Mouse (Mus musculus): ENCODE measurements around the gene Chst1.

Gene Chst1

DNA sequence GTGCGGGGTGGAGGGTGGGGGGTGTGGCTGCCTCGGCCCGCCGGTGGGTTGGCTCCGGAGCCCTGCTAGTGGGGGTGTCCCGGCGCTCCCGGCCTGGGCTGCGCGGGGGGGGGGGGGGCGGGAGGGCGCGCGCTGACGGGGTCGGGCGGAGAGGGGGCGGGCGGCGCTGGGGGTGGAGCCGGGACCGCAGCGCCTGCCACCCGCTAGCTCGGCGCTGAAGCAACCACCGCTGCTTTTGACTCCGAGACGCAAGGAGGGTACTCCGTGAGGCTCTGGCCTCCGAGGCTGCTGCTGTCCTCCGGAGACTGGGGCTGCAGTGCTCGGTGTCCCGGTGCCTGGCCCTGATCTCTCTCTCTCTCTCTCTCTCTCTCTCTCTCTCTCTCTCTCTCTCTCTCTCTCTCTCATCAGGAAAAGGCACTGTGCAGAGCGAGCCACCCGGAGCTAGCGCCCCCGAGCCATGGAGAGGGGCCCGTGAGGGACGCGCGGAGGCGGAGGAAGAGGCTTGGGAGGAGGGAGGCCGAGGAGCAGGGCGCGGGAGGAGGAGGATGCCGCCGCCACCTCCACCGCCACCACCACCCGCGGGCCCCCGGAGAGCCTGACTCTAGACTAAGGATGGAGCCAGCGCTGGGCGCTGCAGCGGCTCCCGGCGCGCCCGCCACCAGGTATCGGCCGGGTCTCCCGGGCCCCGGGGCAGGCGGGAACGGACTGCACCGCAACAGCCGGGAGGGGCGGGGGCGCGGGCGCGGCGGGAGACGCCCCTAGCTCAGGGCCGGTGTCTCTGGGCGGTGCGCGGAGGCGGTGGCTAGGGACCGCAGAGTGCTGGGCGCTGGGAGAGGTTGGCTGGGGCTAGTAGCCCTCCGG is at the start of gene Chst1:
Gene Chst1 (plus strand): TSS at position 221 of the 861 bp plus-strand sequence.
- in situ Hi-C loops (cut with MboI, MseI), result no loop called here

DNA sequence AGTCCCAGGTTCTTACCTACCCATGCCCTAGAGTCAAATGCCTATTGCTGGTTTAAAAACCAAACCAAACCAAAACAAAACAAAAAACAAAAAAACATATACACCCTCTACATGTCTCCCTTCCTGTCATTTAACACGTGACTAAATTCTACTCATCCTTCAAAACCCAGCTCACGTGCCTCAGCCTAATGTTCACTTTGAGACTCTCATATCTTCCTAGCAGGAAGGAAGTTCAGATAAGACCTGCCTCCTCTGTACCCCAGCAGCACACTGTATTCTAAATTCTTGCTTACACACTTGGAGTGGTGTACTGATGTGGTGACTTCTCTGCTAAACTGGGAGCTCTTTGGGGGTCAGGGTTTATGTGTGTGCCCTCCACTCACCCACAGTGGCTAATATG is 49.5 kb upstream of the Chst1 start:
- in situ Hi-C loops (cut with MboI, MseI), result no loop called here

DNA sequence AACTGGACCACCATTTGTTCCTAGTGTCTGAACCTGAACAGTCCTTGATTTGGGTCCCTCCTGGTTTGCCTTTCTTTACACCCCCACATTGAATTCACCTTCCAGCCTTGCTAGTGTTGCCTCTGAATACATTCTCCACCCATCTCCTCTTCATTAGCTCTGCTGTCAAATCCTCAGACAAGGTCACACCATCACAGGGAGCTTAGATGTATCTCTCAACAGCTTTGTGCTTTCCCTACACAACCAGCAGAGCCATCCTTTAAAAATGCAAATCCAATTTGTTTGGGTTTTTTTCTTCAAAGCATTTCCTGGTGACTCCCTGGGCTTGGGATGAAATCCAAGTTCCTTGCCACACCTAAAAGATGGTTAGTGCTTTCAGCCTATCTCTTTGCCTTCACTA is 45.0 kb upstream of the Chst1 start:
- in situ Hi-C loops (cut with MboI, MseI), result no loop called here

DNA sequence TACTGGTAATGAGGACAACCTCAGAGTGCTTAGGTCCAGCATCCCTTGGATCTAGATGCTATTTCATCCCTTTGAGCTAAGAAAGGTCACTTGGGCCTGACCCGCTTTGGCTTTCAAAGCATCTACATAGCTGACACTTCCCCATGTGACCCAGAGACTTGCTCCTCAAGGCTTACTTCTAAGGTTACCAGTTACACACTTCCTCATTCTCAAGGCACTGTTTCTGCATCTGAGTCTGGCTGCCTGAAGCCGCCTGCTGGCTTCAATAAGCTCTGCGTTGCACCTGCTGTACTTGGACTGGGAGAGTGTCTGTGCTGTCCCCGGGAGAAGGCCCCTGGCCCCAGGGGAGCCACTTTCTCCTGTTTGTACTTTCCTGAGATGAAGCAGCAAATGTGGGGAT is 36.6 kb upstream of the Chst1 start:
- in situ Hi-C loops (cut with MboI, MseI), result no loop called here

GRCm38 (mm10) chr2:92570623-92571022 is 28.9 kb upstream of the Chst1 start:
- in situ Hi-C loops (cut with MboI, MseI), result no loop called here

DNA sequence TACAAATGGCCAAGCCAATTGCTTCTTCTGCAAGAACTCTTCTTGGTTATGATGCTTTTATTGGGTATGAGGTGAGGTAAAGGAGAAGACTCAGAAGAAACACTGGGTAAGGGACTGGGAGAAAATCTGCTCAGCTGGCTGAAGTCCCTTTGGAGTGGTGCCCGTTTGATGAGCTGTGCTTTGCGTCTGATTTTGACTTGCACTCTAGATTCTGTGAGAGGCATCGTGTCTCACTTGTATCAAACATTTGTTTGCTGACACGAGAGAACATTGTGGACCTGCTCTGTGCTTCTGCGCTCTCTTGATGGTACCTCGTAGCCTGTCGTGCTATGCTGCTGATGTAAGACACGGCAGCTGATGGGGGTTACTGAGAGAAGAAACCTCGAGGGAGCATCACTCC is 21.7 kb upstream of the Chst1 start:
- in situ Hi-C loops (cut with MboI, MseI), result no loop called here

DNA sequence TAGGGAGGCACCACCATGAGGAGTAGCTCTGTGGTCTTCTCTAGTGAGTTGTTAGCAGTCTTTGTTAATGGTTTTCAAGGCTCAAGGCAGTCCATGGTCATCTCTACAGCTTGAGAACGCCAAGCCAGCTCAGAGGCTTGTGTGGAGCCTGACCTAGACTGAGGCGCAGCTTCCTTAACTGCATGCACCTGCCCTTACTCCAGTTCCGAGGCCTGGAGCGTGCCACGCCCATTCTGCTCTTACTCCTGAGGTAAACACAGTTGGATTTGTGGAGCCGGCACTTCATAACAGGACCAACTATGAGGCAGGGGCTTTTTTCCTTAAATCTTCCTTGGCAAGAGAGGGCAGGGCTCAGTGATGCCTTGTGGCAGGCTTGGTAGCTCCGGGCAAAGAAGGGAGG is 18.2 kb upstream of the Chst1 start:
- in situ Hi-C loops (cut with MboI, MseI), result no loop called here

- in situ Hi-C loops (cut with MboI, MseI), result no loop called here
These were observed 16.9 kb upstream of the Chst1 start for GRCm38 (mm10) chr2:92582596-92582995.

GRCm38 (mm10) chr2:92587806-92588205 is 11.7 kb upstream of the Chst1 start:
- in situ Hi-C loops (cut with MboI, MseI), result no loop called here

DNA sequence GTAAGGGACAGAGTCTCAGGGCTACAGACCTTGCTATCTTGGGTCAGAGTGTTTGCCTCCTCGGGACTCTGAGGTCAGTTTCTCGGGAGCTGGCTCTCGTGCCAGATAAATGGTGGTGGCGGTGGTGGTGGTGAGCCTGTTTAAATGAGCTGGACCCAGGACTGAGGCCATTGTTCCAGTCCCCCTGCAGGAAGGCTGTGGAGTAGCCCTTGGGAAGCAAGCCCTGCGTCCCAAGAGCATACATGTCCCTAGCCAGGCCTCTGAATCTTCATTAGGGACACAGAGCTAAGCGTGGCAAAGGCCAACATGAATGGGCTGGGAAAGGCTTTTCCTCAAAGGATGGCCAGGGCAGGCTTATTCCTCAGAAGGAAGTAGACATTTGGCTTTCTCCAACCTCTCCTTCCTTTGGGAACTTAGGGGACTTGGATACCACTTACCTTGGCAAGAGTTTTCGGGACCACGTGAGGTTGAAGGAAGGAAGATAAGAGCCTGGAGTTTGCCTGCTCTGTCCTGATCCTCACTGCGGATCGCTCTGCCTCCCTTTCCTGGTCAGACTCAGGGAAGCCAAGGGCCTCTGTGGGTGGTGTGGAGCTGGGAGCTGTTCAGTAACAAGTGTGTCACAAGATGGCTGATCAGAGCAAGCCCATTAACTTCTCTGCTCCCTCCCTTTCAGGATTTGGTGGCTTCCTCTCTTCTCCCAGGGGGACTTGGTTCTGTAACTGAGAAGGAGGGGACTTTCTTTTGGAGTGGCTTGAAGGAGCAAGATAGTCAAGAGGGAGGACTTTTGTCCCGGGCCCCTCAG is 4.4 kb upstream of the Chst1 start:
- in situ Hi-C loops (cut with MboI, MseI), result no loop called here

- in situ Hi-C loops (cut with MboI, MseI), result no loop called here
These were observed 2.2 kb upstream of the Chst1 start for GRCm38 (mm10) chr2:92597291-92597690.

- in situ Hi-C loops (cut with MboI, MseI), result no loop called here
These were observed 493 bp upstream of the Chst1 start for GRCm38 (mm10) chr2:92598941-92599486.

- in situ Hi-C loops (cut with MboI, MseI), result no loop called here
These were observed 802 bp downstream of the Chst1 start for GRCm38 (mm10) chr2:92600348-92600670.

- in situ Hi-C loops (cut with MboI, MseI), result no loop called here
These were observed 1.7 kb downstream of the Chst1 start for GRCm38 (mm10) chr2:92601246-92601645.

DNA sequence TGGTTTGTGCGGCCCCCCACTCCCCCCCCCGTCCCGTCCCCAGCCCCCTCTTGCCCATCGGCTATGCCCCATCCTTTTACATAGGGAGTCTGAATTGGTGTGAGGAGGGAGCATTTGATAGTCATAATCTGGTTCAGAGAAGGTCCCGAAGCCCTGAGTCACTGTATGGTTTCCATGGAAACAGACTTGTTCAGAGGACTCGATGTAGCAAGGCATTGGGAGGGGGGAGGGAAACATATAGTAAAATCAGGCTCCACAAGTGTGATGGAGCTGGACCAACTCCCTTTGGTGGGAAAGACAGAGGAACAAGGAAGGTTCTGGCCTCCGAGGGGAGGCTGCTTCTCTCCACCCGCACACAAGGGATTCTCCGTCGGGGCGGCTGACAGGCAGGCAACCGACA is 2.6 kb downstream of the Chst1 start:
- in situ Hi-C loops (cut with MboI, MseI), result no loop called here

DNA sequence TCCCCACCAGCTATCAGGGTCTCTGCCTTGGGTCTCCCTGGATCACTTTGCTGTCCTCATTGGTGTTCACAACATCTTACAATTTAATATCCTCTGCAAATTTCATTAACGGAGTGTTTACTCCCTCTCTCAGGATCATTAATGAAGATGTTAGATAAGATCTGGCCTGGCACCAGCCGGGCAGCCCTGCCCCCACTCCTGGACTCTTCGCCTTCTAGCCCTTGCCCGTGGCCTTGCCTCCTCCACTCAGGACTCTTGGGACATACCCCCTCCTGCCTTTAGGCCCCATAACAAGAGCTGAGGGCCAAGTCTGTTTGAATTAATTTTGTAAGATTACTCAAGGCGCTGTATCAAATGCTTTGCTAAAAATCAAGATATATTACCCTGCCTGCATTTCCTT is 4.1 kb downstream of the Chst1 start:
- in situ Hi-C loops (cut with MboI, MseI), result no loop called here

- in situ Hi-C loops (cut with MboI, MseI), result no loop called here
These were observed 5.1 kb downstream of the Chst1 start for GRCm38 (mm10) chr2:92604565-92604964.

- in situ Hi-C loops (cut with MboI, MseI), result no loop called here
These were observed 6.5 kb downstream of the Chst1 start for GRCm38 (mm10) chr2:92605995-92606394.

DNA sequence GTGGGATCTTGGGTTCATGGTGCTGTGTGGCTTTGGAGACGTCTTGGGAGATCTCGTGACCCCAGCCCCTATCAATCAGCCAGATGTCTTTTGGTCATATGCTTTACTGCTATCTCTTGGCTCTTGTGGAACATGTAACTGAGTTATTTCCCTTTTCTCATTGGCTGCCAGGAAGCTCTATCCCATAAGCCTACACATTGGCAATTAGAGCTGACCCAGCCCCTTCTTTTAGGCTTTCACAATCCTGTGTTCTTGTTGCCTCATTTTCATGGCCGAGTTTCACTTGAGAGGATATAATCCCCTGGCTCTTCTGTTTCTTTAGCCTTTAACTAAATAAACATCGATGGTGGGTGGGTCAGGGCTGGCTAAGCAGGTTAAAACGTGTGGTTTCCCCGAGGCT is 7.6 kb downstream of the Chst1 start:
- in situ Hi-C loops (cut with MboI, MseI), result no loop called here

DNA sequence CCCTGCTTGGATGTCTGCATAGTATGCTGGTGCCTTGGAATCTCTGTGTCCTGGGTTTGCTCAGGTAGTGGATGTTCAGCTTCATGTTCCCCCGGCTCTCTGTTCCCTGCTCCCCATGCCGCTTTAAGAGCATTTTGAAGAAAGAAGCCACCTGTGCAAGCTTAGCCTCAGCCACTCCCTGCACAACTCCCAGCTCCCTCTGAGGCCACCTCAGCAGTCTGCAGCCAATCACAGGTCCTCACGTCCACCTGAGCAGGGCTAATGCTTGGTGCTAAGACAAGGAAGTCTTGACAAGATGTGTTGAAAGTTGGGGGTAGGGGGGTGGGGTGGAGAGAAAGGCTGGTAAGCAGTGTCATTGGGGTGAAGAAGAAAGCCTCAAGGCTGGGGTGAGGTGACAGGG is 8.1 kb downstream of the Chst1 start:
- in situ Hi-C loops (cut with MboI, MseI), result no loop called here

- in situ Hi-C loops (cut with MboI, MseI), result no loop called here
These were observed 8.6 kb downstream of the Chst1 start for GRCm38 (mm10) chr2:92608013-92608619.

DNA sequence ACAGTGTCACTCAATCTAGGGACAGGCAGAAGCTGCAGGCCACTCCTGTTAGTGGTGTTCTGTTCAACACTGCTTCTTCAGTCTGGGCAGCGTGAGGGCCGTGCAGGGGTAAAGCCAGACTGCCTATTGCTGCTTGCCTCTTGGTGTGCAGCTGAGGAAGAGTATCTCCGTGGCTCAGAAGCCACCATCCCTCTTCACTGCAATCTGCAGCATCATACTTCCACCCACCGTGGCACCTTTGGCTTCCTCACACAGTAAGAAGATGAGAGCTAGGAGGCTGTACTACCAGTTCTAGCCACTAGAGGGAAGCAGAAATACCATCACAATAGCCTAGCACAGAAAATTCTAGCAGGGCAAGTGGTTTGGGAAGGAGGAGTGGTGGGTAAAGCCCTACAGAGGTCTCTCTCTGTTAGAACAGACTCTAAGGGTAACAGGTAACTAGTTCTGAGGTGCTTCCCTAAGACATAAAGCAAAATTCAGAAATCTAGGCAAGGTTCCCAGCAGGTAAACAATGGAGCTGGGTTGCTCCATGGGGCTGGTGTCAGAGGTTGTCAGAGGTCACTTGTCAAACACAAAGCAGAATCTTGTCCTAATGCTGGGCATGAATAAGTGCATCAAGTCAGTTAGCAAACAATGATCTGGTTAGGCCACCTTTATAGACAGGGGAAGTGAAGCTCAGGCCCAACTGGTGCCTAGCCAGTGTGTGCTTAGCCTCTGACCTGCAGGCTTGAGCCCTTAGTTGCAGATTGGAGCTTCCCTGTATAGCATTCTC is 9.5 kb downstream of the Chst1 start:
- in situ Hi-C loops (cut with MboI, MseI), result no loop called here
